Mouse (Mus musculus): ENCODE data around the gene Mepce. TPM values are rescaled to one million over a fixed set of nuclear protein-coding genes. Genes with fewer than 3 reads are reported as not detected.

Gene Mepce
- 10 to 100 TPM; 76.0 to 99.8 TPM for total RNA-seq (2023)

GRCm38 (mm10) chr5:137787151-137787928 lies at the start of gene Mepce, which contains the start of gene Zcwpw1:
Mepce (minus strand) TSS chr5:137787655.
Zcwpw1 (plus strand) TSS chr5:137787798.

GRCm38 (mm10) chr5:137835966-137836520 lies 48.6 kb upstream of the Mepce start, which contains the start of gene Pilra:
Pilra (minus strand) TSS chr5:137836281.

GRCm38 (mm10) chr5:137778635-137779034 lies 8.8 kb downstream of the Mepce start, which contains the start of gene Ppp1r35:
Ppp1r35 (plus strand) TSS chr5:137778849.

GRCm38 (mm10) chr5:137745214-137746171 lies 42.0 kb downstream of the Mepce start, which contains the start of gene Tsc22d4:
Tsc22d4 (plus strand) TSS chr5:137745730.

DNA sequence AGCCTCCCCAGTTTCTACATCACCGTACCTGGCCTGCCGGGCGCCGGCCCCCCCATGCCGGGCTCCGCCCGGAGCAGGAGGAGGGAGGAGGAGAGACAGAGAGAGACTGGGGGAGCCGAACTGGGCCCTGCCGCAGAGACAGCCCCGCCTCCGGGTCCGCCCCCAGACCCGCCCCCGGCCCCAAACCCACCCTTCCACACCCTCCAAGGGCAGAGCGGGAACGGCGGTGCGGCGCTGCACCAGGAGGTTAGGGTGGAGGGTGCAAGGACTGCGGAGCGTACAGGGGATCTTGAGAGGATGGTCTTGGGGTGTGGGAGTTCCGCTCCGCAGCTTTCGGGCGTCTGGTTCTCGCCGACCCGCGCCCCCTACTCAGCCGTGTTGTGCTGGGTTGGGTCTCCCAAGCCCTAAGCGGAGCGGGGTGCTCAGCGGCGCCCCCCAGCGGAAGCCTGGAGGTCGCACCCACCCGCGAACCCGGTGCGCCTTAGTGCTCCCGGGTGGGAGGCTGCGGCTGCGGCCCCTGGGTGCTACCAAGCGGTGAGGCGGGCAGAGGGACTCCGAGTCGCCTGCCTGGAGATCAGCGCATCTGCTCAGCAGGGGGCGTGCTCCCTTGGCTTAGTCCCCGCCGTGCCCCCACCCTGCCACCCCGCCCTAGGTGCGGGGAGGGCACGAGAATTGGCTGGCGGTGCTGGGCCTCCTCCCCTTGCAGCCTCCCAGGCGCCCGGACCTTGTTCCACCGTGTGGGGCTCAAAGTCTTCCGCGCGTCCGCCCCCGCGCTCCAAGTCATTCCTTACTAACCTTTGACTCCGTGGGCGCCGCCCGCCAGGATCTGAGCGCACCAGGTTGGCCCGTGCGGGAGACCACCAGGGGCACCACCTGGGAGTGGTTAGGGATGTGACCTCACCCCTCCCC lies 46.2 kb downstream of the Mepce start, which contains the start of gene Nyap1:
Gene Nyap1, minus strand, starts transcription at position 585 of the 909 bp plus-strand sequence.

Other genes starting within 250 kb of the Mepce start
- gene Actl6b, start 234.1 kb downstream of the Mepce start, total RNA-seq (2023): not detected
- 1 to 10 TPM in 1 of 2 experiments, not detected in 1; 1.2 TPM for gene Tfr2, start 217.8 kb downstream of the Mepce start, total RNA-seq (2023)
- gene Mospd3, start 186.6 kb downstream of the Mepce start, total RNA-seq (2023): 10 to 100 TPM; 35.1 to 36.0 TPM
- 1 to 10 TPM in 1 of 2 experiments, not detected in 1; 1.6 TPM for gene Pcolce, start 173.9 kb downstream of the Mepce start, total RNA-seq (2023)
- gene Fbxo24, start 158.7 kb downstream of the Mepce start, total RNA-seq (2023): under 1 TPM in 1 of 2 experiments, not detected in 1; 0.39 TPM
- gene Lrch4, start 158.5 kb downstream of the Mepce start, total RNA-seq (2023): 100 to 1,000 TPM; 216 to 222 TPM
- gene Gm20605, start 158.5 kb downstream of the Mepce start, total RNA-seq (2023): 10 to 100 TPM; 65.4 to 76.3 TPM
- 100 to 1,000 TPM; 113 to 123 TPM for gene Sap25, start 146.3 kb downstream of the Mepce start, total RNA-seq (2023)
- gene Irs3, start 141.9 kb downstream of the Mepce start, total RNA-seq (2023): not detected
- gene Agfg2, start 102.9 kb downstream of the Mepce start, total RNA-seq (2023): 10 to 100 TPM; 17.9 to 21.4 TPM
- under 1 TPM; 0.21 to 0.78 TPM for gene Nyap1, start 46.0 kb downstream of the Mepce start, total RNA-seq (2023)
- 100 to 1,000 TPM; 233 to 247 TPM for gene Tsc22d4, start 41.9 kb downstream of the Mepce start, total RNA-seq (2023)
- gene Ppp1r35, start 8.8 kb downstream of the Mepce start, total RNA-seq (2023): 10 to 100 TPM; 26.7 to 28.6 TPM
- 10 to 100 TPM; 21.1 to 23.3 TPM for gene Zcwpw1, start 143 bp upstream of the Mepce start, total RNA-seq (2023)
- gene Pilra, start 48.6 kb upstream of the Mepce start, total RNA-seq (2023): 1 to 10 TPM; 2.1 to 2.2 TPM
- 1 to 10 TPM in 1 of 2 experiments, not detected in 1; 3.2 TPM for gene Pilrb1, start 70.5 kb upstream of the Mepce start, total RNA-seq (2023)
- gene Pilrb2, start 84.2 kb upstream of the Mepce start, total RNA-seq (2023): 1 to 10 TPM in 1 of 2 experiments, not detected in 1; 1.1 TPM
- gene Cyp3a13, start 134.0 kb upstream of the Mepce start, total RNA-seq (2023): not detected
- gene Gjc3, start 175.4 kb upstream of the Mepce start, total RNA-seq (2023): not detected
- not detected for gene Azgp1, start 193.9 kb upstream of the Mepce start, total RNA-seq (2023)
- not detected for gene Smok3a, start 233.6 kb upstream of the Mepce start, total RNA-seq (2023)
- gene Smok3b, start 233.8 kb upstream of the Mepce start, total RNA-seq (2023): not detected